Mouse (Mus musculus): ENCODE measurements at regions not wholly inside any gene's neighbourhood (a gene's known extent, or its start where the extent isn't known, plus 50 kb on each side); places are given as distances from the start of the nearest gene placed in this dataset.
"Not testable (repeated sequence)": the region's sequence is repeated elsewhere in the genome, so short reads cannot be mapped to it uniquely, and the experiment has no call there.

- DNase-seq (ENCODE audit: extremely low spot score, low read depth, low spot score), result no peak
Observed at GRCm38 (mm10) chr2:84042793-84043192, 52.4 kb downstream of the Gm13691 start.

DNA sequence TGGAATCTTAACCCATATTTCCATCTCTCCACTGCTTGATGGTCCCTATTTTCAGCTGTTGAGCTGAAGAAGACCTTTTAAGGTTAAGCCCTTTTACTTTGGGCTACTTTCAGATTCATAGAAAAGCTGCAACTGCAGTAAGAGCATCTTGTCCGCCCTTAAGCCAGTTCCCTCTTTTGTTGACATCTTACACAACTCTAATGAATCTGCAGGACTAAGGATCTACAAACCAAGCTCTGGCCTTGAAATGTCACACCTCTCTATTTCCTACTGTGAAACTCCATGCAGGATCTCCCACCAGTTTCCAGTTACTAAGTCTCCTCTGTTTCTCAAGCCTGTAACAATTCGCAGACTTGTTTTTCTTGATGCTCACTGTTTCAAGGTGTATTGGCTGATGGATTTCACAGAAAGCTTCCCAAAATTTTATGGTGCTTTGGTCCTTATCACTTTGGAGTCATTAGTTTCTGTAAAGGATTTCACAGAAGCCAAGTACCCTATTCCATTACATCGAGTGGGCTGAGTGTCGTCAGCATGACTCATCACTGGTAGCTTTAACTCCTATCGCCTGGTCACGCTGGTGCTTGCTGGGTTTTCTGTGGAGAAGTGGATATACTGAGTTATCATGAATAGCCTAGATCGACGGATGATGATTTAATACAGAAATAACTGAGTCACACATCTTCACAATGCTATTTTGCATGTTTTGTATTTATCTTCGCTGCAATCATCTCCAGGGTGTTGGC, 58.2 kb downstream of the Gm13691 start:
- no peak for DNase-seq (ENCODE audit: extremely low spot score, low read depth, low spot score)

- no peak for DNase-seq (ENCODE audit: extremely low spot score, low read depth, low spot score)
Observed at GRCm38 (mm10) chr2:84051883-84052331, 61.6 kb downstream of the Gm13691 start.

- DNase-seq (ENCODE audit: extremely low spot score, low read depth, low spot score), result no peak
Observed at GRCm38 (mm10) chr2:84059246-84059645, 68.9 kb downstream of the Gm13691 start.

- no peak for DNase-seq (ENCODE audit: extremely low spot score, low read depth, low spot score)
Observed at GRCm38 (mm10) chr2:84061221-84061620, 70.9 kb downstream of the Gm13691 start.

DNA sequence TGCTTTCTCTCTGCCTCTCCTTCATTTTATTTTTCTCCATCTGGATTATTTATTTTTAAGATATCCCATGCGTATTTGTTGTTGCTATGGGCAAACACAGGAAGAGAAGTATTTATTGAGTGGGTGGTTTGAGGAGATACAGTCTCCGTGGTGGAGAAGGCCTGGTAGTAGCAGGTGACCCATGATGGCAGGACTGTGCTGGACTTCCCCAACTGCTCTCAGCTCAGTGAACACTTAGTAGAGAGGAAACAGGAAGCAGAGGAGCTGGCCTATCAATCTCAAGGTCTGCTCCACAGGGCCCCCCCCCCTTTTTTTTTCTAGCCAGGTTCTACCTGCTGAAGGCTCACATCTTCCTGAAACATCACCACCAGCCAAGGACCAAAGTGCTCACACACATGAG, 74.0 kb downstream of the Gm13691 start:
- DNase-seq (ENCODE audit: extremely low spot score, low read depth, low spot score), result no peak

GRCm38 (mm10) chr2:84065061-84065460, 74.7 kb downstream of the Gm13691 start:
- no peak for DNase-seq (ENCODE audit: extremely low spot score, low read depth, low spot score)

DNA sequence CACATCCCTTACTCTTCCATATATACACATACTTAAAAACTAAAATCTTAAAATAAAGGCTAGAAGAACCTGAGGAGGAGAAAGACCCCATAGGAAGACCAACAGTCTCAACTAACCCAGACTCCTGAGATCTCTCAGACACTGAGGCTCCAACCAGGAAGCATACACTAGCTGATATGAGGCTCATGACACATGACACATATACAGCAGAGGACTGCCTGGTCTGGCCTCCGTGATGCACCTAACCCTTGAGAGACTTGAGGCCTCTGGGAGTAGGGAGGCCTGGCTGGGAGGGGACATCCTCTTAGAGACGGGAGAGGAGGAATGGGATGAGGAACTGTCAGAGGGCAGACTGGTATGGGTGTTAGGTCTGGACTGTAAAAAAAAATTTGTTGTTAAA, 75.4 kb downstream of the Gm13691 start:
- no peak for DNase-seq (ENCODE audit: extremely low spot score, low read depth, low spot score)

DNA sequence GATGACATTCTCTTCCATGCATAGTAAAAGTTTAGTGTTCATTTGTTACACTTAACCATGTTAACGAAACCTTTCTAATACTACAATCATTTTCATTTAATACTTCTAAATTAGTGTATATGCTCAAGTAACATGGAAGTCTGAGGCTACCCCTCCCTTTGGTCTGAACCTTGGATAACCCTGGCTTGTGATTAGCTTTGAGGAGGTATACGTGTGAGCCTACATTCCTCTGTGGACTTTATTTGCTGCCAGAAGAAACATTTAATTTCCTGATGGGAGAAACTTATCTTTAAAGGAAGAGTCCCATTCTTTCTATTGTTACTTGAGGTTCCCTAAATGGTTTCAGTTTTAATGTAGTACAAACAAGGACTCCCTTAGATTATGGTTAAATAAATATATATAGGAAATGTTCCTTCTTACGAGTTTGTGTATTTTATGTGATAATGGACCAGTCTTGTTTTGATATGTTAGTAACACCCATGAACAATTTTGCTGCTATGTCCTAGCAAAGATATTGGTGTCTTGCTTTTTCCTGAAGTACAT, 75.9 kb downstream of the Gm13691 start:
- DNase-seq (ENCODE audit: extremely low spot score, low read depth, low spot score), result no peak

DNA sequence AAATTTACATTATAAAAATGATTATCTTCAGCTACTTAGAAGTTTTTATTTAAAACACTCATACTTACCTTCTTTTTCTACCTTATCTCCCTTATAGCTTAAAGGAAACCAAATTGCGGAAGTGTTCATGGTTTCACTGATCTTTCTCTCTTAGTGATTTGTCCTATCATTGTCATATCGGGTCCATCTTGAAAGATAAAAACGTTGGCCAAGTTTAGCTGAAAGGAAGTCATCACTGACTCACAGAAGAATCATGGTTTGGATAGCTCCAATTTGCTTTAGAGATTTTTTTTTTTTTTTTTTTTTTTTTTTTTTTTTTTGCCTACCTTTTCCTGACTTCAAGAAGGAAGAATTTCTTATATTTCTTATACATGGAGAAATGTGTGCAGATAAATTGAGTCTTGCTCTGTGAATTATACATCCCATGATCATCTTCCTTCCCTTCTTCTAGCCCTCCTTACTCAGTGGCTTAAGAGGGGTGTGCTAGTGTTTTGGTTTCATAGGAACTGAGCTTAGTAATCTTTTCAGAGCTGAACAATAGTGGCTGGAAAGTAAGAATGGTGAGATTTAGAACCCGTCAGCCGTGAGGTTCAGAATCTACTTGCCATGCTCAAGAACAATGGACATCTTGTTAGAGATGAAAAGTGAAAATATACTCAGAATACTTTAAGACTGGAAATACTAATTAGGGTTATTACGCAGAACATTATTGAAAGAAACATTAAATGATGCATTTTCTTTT, 76.6 kb downstream of the Gm13691 start:
- DNase-seq (ENCODE audit: extremely low spot score, low read depth, low spot score), result no peak

- DNase-seq (ENCODE audit: extremely low spot score, low read depth, low spot score), result no peak
Observed at GRCm38 (mm10) chr2:84068617-84069016, 78.3 kb downstream of the Gm13691 start.

DNA sequence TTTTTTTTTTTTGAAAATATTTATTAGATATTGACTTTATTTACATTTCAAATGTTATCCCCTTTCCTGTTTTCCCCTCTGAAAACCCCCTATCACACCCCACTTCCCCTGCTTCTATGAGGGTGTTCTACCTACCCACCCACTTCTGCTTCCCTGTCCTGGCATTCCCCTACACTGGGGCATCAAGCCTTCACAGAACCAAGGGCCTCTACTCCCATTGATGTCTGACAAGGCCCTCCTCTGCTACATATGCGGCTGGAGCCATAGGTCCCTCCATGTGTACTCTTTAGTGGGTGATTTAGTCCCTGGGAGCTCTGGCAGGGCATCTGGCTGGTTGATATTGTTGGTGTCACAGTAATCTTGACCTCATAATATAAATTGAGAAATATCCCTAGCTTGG, 79.1 kb downstream of the Gm13691 start:
- not testable (repeated sequence) for DNase-seq (ENCODE audit: extremely low spot score, low read depth, low spot score)

- no peak for DNase-seq (ENCODE audit: extremely low spot score, low read depth, low spot score)
Observed at GRCm38 (mm10) chr2:84072881-84073583, 82.7 kb downstream of the Gm13691 start.

- DNase-seq (ENCODE audit: extremely low spot score, low read depth, low spot score), result no peak
Observed at GRCm38 (mm10) chr2:84075944-84076343, 85.6 kb downstream of the Gm13691 start.

- no peak for DNase-seq (ENCODE audit: extremely low spot score, low read depth, low spot score)
Observed at GRCm38 (mm10) chr2:84079284-84079683, 88.9 kb downstream of the Gm13691 start.

DNA sequence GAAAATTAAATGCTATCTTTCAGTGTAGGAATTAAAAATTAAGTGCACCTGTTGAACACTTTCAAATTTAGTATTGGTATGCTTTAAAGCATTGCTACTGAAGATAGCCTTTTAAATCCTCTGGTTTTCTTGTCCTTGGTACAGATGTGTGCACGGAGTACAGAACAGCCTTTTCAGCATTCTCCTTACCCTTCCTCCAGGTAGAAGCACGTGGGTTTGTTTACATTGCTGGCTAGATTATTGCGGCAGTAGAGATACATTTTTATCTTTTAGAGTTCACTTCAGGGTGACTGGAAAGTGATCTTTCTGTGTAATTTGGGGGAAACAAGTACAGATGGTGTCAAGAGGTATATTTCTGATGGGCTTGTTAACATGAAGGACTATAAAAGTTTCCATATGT, 89.9 kb downstream of the Gm13691 start:
- no peak for DNase-seq (ENCODE audit: extremely low spot score, low read depth, low spot score)

DNA sequence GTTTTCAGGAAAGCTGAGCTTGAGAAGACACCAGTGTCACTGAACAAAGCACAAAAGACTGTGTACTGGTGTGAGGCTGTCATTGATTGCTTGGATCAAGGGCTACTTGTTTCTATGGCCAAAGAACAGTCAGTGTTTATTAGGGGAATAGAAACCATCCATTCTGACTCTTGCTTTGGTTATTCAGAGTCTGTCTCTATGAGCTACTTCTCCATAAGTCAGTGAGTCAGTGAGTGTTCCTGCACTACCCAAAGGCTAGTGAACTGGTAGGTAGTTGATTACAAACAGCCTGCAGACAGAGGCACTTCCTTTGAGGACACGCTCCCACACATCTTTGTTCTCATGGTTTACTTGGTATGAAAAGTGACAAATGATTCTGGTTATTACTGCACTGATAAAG, 104.4 kb downstream of the Gm13691 start:
- DNase-seq (ENCODE audit: extremely low spot score, low read depth, low spot score), result no peak

- no peak for DNase-seq (ENCODE audit: extremely low spot score, low read depth, low spot score)
Observed at GRCm38 (mm10) chr2:84098746-84099145, 108.4 kb downstream of the Gm13691 start.

GRCm38 (mm10) chr2:84113562-84113961, 123.2 kb downstream of the Gm13691 start:
- DNase-seq (ENCODE audit: extremely low spot score, low read depth, low spot score), result no peak

- no peak for DNase-seq (ENCODE audit: extremely low spot score, low read depth, low spot score)
Observed at GRCm38 (mm10) chr2:84119839-84120238, 129.5 kb downstream of the Gm13691 start.

GRCm38 (mm10) chr2:84127586-84127985, 137.2 kb downstream of the Gm13691 start:
- DNase-seq (ENCODE audit: extremely low spot score, low read depth, low spot score), result no peak

Measured in hindlimb bud, embryonic 11.5 days (tissue).